Mouse (Mus musculus) kidney, adult 2 months (tissue): Measurements from ENCODE around the gene Dlat. TPM values are rescaled to one million over a fixed set of nuclear protein-coding genes. Genes with fewer than 3 reads are reported as not detected.

Experiments
- DNase-seq: peaks from one replicate; pipeline ENCODE4 v3.0.0; 2021
- H3K27ac ChIP-seq: fragments of 200-500 bp; 2 replicates; pipeline ENCODE4 v1.5.1; 2012; ENCODE audit warnings: low read depth, low read length, control low read depth, inconsistent platforms; ENCODE audit not compliant: insufficient read depth
- H3K27me3 ChIP-seq: fragments of 200-500 bp; replicated peaks from 2 replicates; pipeline ENCODE4 v1.6.1; 2012; ENCODE audit warnings: mild to moderate bottlenecking, moderate library complexity, low read length, inconsistent platforms; ENCODE audit not compliant: control insufficient read depth, insufficient read depth
- H3K36me3 ChIP-seq: fragments of 200-500 bp; 2 replicates; pipeline ENCODE4 v1.6.1; 2012; ENCODE audit warnings: mild to moderate bottlenecking, moderate library complexity, low read length, inconsistent platforms; ENCODE audit not compliant: control insufficient read depth, insufficient read depth
- H3K4me1 ChIP-seq: fragments of 200-500 bp; 2 replicates; pipeline ENCODE4 v1.6.1; 2011; ENCODE audit warnings: low read length; ENCODE audit not compliant: control insufficient read depth, insufficient read depth
- H3K4me3 ChIP-seq: fragments of 200-500 bp; 2 replicates; pipeline ENCODE4 v1.5.1; 2011; ENCODE audit warnings: mild to moderate bottlenecking, low read depth, low read length, control low read depth; ENCODE audit not compliant: insufficient read depth
- CTCF ChIP-seq: fragments of 200-500 bp; conservative IDR thresholded peaks from 2 replicates; pipeline ENCODE4 v1.5.1; 2011; ENCODE audit warnings: low read depth, mild to moderate bottlenecking, control low read depth, low read length, moderate library complexity, mixed read lengths; ENCODE audit not compliant: insufficient read depth, insufficient read length
- POLR2A ChIP-seq: fragments of 200-500 bp; IDR thresholded peaks from one replicate; pipeline ENCODE4 v1.6.1; 2011; ENCODE audit warnings: low read depth, low read length, control low read depth
- WGBS: fragments of 180-500 bp; shearing (Covaris S2); methylation state at CpG from one replicate; pipeline ENCODE4 v1.1.7; 2018; 5-methylcytosine and 5-hydroxymethylcytosine counted together
- polyA plus RNA-seq: library from polyadenylated mRNA; depleted of rRNA; stranded (reverse); fragments of >200 nt; gene quantifications from 2 replicates; pipeline ENCODE4 v1.2.3, GENCODE M21; 2012

The Dlat gene
- polyA plus RNA-seq, 1 experiment, result 70.8 TPM

- no peak for DNase-seq
- Histone ChIP-seq H3K36me3 (no peaks in the 10 kb centered on the region), H3K4me1 (peaks cover 3% of the 10 kb centered on the region; the same call in 1 of the 2 replicates), H3K4me3 (no peak overlapping the region), H3K27ac (no peak overlapping the region), H3K27me3 (no peaks in the 10 kb centered on the region)
- TF ChIP-seq CTCF, result no peak
- TF ChIP-seq POLR2A, result no peak
- WGBS, result 78% methylated on average over 12 of the region's 12 CpGs
These were observed 37.5 kb upstream of the Dlat start for GRCm38 (mm10) chr9:50696851-50697705.

GRCm38 (mm10) chr9:50695153-50695552, 35.6 kb upstream of the Dlat start:
- no peak for TF ChIP-seq CTCF
- TF ChIP-seq POLR2A, result no peak
- H3K27ac ChIP-seq, result no peak overlapping the region
- H3K4me1 ChIP-seq, result peaks cover 3% of the 10 kb centered on the region; the same call in 1 of the 2 replicates
- no peak for DNase-seq
- H3K27me3 ChIP-seq, result no peaks in the 10 kb centered on the region
- no peaks in the 10 kb centered on the region for H3K36me3 ChIP-seq
- WGBS, result 89% methylated on average over 6 of the region's 6 CpGs
- H3K4me3 ChIP-seq, result no peak overlapping the region

- DNase-seq, result peak; percentile 92
- Histone ChIP-seq H3K4me1 (peaks cover 3% of the 10 kb centered on the region; the same call in 1 of the 2 replicates), H3K4me3 (peak overlapping the region; percentile 33), H3K27me3 (no peaks in the 10 kb centered on the region), H3K36me3 (no peaks in the 10 kb centered on the region), H3K27ac (peak overlapping the region; percentile 53; the same call in 1 of the 2 replicates)
- TF ChIP-seq CTCF (peak; percentile 88), POLR2A (no peak)
- WGBS, result 15% methylated on average over 10 of the region's 10 CpGs
These were observed 34.1 kb upstream of the Dlat start for GRCm38 (mm10) chr9:50693631-50694030.

GRCm38 (mm10) chr9:50692626-50693580, 33.3 kb upstream of the Dlat start:
- 23% methylated on average over 13 of the region's 13 CpGs for WGBS
- H3K27ac ChIP-seq, result peak overlapping the region; percentile 34; the same call in 1 of the 2 replicates

GRCm38 (mm10) chr9:50686866-50687652, 27.5 kb upstream of the Dlat start:
- Histone ChIP-seq H3K27me3 (no peaks in the 10 kb centered on the region), H3K27ac (no peak overlapping the region), H3K4me3 (no peak overlapping the region), H3K4me1 (no peaks in the 10 kb centered on the region; the same call in 1 of the 2 replicates), H3K36me3 (no peaks in the 10 kb centered on the region)
- no peak for TF ChIP-seq POLR2A
- no peak for TF ChIP-seq CTCF
- 88% methylated on average over 6 of the region's 6 CpGs for WGBS
- no peak for DNase-seq

More at GRCm38 (mm10) chr9:50692626-50693580, 33.3 kb upstream of the Dlat start:
- peak; percentile 72 for DNase-seq
- Histone ChIP-seq H3K27me3 (no peaks in the 10 kb centered on the region), H3K36me3 (no peaks in the 10 kb centered on the region), H3K4me1 (no peaks in the 10 kb centered on the region; the same call in 1 of the 2 replicates), H3K4me3 (peak overlapping the region; percentile 33)
- no peak for TF ChIP-seq CTCF
- TF ChIP-seq POLR2A, result no peak

GRCm38 (mm10) chr9:50681727-50682126, 22.1 kb upstream of the Dlat start:
- no peaks in the 10 kb centered on the region for H3K36me3 ChIP-seq
- no peak overlapping the region for H3K4me3 ChIP-seq
- H3K27ac ChIP-seq, result no peak overlapping the region
- TF ChIP-seq CTCF (no peak), POLR2A (no peak)
- no peaks in the 10 kb centered on the region for H3K27me3 ChIP-seq
- no peaks in the 10 kb centered on the region for H3K4me1 ChIP-seq
- WGBS, result 75% methylated on average over 7 of the region's 7 CpGs
- no peak for DNase-seq
